Mouse (Mus musculus) megakaryocyte-erythroid progenitor cell, adult 5-6 weeks (primary cell): ENCODE data around the gene Tspan13. TPM values are rescaled to one million over a fixed set of nuclear protein-coding genes. Genes with fewer than 3 reads are reported as not detected.
A peak's percentile ranks its signal among the peaks of the same experiment; 100 is the strongest.

Source experiments
- ATAC-seq: replicated peaks from 2 replicates; pipeline ENCODE4 v1.8.0; 2016; ENCODE audit warnings: mild to moderate bottlenecking, inconsistent platforms; ENCODE audit not compliant: severe bottlenecking, poor library complexity, low FRiP score, low TSS enrichment
- total RNA-seq, 2 experiments: library from RNA; stranded (forward) in 1 of 2; stranded (reverse) in 1 of 2; fragments of 200-1000, 215-1000 nt in 1 of 2; fragments of >200 nt in 1 of 2; fragmentation: Nextera tagmentation in 1 of 2; gene quantifications; 2 replicates each; pipeline ENCODE4 v1.2.3; 2014 to 2017

Tspan13 gene
- total RNA-seq, 2 experiments from 2014 or later, result 126 to 141 TPM

- ATAC-seq, result no peak
Measured at GRCm38 (mm10) chr12:35984743-35985142, 57.6 kb downstream of the Tspan13 start.

GRCm38 (mm10) chr12:35983472-35983871 lies 58.8 kb downstream of the Tspan13 start:
- no peak for ATAC-seq

GRCm38 (mm10) chr12:35981732-35982360 lies 60.5 kb downstream of the Tspan13 start:
- peak; percentile 98 for ATAC-seq

GRCm38 (mm10) chr12:35979625-35980024 lies 62.7 kb downstream of the Tspan13 start:
- no peak for ATAC-seq

GRCm38 (mm10) chr12:35977633-35978246 lies 64.6 kb downstream of the Tspan13 start:
- no peak for ATAC-seq

- no peak for ATAC-seq
Measured at GRCm38 (mm10) chr12:35975898-35976297, 66.4 kb downstream of the Tspan13 start.

- no peak; the same call in 1 of the 2 replicates for ATAC-seq
Measured at GRCm38 (mm10) chr12:35966768-35967141, 75.5 kb downstream of the Tspan13 start.

- peak; percentile 100 for ATAC-seq
Measured at GRCm38 (mm10) chr12:35966098-35966767, 76.1 kb downstream of the Tspan13 start.

Other genes with a start within 250 kb of the Tspan13 start
- not detected in 2 replicates for gene Agr3, start 116.9 kb downstream of the Tspan13 start, total RNA-seq (2014; fragmentation: Nextera tagmentation)
- not detected in 2 replicates for gene Agr3, start 116.9 kb downstream of the Tspan13 start, total RNA-seq (2017)
- gene Agr2, start 49.6 kb downstream of the Tspan13 start, total RNA-seq (2014; fragmentation: Nextera tagmentation), result not detected in 2 replicates
- gene Agr2, start 49.6 kb downstream of the Tspan13 start, total RNA-seq (2017), result not detected in 2 replicates
- gene Ankmy2, start 114.6 kb upstream of the Tspan13 start, total RNA-seq (2014; fragmentation: Nextera tagmentation), result 18.5 and 29.4 TPM in 2 replicates
- 24.8 and 26.8 TPM in 2 replicates for gene Ankmy2, start 114.6 kb upstream of the Tspan13 start, total RNA-seq (2017)
- 108 and 137 TPM in 2 replicates for gene Bzw2, start 115.6 kb upstream of the Tspan13 start, total RNA-seq (2014; fragmentation: Nextera tagmentation)
- gene Bzw2, start 115.6 kb upstream of the Tspan13 start, total RNA-seq (2017), result 121 and 132 TPM in 2 replicates
- not detected in 2 replicates for gene Lrrc72, start 210.9 kb upstream of the Tspan13 start, total RNA-seq (2014; fragmentation: Nextera tagmentation)
- gene Lrrc72, start 210.9 kb upstream of the Tspan13 start, total RNA-seq (2017), result not detected in 2 replicates